Mouse (Mus musculus) liver (tissue): Measurements from ENCODE around the gene Tmem131.
A peak's percentile ranks its signal among the peaks of the same experiment; 100 is the strongest.

Experiments used
- DNase-seq: peaks from one replicate; pipeline ENCODE4 v3.0.0-alpha.2; 2020; ENCODE audit warnings: mixed read lengths

Gene Tmem131

GRCm38 (mm10) chr1:36938348-36938747, 5.1 kb downstream of the Tmem131 start:
- DNase-seq: no peak

DNA sequence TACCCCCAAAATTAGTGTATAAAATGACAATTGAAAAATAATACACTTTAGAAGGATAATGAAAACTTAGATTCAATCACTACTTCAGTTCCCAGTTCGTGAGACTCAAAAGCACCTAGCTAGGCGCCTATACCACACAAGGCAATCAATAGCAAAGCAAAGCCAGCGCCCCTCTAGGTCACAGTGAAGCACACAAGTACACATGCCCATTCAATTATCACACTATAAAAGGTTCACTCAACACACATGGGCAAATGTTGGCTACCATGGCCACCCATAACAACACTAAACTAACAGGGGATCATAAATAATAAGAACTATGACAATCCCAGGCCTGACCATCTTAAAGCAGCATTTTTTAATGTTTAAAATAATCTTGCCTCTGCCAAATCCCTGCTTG, 5.8 kb downstream of the Tmem131 start:
- peak; percentile 57 for DNase-seq

GRCm38 (mm10) chr1:36937015-36937414, 6.5 kb downstream of the Tmem131 start:
- DNase-seq: no peak

DNA sequence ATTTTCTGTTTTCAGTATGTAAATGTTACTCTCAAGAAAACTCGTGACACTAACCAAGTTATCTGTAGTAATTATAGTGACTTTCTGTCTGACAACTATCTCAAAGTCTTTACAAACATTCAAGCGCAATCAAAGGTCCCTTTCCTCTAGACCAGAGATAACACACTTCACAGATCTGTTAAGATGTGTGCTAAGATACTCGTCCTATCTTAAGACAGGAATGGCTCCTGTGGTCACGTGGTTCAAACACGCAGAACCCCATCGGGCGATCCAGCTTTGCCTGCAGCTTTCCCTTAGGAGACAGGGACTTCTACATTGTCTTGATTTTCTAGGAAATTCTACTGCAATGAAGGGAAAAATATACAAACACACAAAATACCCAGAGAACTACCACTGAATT, 6.9 kb downstream of the Tmem131 start:
- peak; percentile 47 for DNase-seq

- DNase-seq: no peak
Measured at GRCm38 (mm10) chr1:36934778-36935177, 8.7 kb downstream of the Tmem131 start.

DNA sequence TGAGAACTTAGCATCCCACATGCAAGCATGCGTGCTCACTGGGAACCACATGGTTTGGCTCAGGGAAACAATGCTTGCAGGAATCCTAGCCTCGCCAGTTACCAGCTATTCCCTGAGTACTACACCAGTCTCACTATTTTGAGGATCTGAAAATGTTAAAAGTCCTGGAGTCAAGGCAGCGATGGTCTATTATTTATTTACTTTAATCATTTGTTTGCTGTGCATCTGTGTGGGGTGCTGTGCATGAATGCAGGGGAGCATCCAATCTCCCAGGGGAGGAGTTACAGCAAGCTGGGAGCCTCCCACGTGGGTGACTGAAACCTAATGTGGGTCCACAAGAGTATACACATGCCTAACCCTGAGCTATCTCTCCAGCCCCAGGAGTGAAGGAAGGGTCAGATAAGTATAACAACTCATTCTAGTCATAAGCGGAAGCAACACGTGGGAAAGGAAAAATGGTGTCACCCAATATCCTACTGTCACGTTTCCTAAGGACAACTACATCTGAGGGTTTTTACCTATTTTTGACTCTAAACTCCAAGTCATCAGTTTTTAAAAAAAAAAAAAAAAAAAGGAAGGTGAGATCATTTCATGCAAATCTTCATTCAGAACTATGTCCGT, 9.4 kb downstream of the Tmem131 start:
- peak; percentile 83 for DNase-seq

- DNase-seq: no peak
Measured at GRCm38 (mm10) chr1:36932231-36932630, 11.2 kb downstream of the Tmem131 start.

DNA sequence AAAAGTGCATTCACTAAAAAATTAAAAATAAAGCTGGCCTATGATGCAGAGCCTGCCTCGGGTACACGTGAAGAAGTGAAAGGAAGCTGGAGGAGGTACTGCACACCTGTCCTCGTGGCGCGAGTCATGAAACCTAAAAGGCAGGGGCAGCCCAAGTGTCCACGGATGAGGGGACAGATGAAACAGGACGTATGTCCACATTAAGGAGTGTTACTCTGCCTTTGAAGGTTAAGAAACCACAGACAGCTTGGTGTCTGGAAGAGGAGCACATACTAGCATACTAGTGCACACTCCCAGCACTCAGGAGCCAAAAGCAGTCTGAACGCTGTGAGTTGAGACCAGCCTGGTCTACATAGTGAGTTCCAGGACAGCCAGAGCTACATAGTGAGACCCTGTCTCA, 12.6 kb downstream of the Tmem131 start:
- no peak for DNase-seq

- no peak for DNase-seq
Measured at GRCm38 (mm10) chr1:36929996-36930395, 13.5 kb downstream of the Tmem131 start.

DNA sequence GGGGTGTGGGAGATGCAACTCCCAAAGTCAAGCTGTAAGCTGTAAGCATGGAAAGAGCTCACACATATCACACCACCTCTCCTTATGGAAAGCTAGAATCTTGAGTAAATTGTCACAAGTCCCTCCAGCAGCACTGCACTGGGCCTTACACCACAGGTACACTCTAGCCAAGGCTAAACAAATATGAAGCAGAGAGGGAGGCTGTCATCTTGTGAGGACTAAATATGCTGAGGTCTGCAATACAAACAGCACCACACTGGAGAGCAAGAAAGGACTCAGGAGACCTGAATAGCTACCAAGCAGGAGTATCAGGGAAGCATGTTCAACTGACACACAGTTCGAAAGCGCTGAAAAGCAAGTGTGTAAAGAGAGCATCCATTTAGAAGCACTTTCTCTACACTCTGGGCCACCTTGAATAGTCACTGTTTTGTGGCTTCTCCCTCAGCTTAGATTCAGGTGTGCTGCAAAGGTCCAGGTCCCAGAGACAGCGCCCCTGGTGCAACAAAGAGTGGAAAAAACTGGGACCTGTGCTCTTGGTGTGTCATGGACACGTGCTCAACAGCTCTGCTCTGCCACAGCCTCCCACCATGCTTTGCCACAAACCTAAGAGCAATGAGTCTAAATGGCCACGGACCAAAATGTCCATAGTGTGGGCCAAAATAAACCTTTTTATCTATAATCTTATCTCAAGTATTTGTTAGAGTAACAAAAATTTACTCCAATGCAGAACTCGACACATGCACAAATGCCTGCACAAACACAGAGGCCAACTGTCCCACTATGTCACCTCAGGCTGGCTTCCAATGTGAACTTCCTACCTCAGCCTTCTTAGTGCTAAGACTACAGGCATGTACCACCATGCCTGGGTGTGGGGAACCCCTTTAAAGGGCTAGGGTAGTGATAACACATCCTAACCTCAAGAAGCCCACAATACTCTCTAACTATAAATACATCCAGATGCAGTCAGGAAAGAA, 14.8 kb downstream of the Tmem131 start:
- DNase-seq: no peak

- DNase-seq: no peak
Measured at GRCm38 (mm10) chr1:36927569-36927968, 15.9 kb downstream of the Tmem131 start.

DNA sequence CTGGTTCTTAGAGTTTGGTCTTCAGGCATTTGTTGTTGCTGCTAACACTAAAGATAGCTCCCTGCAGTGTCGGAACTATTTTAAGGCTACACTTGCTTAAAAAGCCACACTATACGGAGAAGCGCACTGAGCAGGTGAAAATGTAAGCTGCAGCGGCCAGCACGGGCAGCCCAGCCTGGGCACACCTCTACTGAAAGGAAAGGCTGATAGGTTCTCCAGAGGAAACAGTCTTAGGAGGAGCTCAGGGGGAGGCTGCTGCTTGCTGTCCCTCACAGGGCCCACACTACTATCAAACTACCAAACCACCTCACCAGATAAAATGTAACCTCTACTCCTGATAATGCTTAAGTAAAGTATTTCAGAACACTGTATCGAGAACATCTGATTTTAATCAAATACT, 16.7 kb downstream of the Tmem131 start:
- DNase-seq: peak; percentile 45

- DNase-seq: no peak
Measured at GRCm38 (mm10) chr1:36926246-36926645, 17.2 kb downstream of the Tmem131 start.

DNA sequence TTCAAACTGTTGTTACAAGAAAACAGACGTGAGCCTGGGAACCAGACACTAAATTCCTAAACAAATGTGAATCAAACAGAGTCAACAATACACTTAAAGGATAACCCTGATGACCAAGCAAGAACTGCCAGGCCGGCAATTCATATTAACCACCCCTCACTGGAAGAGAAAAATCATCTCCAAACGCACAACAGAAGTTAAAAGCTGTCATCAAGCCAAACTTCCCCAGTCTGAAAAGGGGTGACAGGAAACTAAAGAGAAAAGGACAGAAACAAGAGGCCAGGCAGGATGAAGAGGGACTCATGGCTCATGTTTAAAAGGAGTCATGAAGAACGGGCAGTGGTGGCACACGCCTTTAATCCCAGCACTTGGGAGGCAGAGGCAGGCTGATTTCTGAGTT, 17.7 kb downstream of the Tmem131 start:
- DNase-seq: no peak

GRCm38 (mm10) chr1:36924853-36925252, 18.6 kb downstream of the Tmem131 start:
- DNase-seq: no peak

DNA sequence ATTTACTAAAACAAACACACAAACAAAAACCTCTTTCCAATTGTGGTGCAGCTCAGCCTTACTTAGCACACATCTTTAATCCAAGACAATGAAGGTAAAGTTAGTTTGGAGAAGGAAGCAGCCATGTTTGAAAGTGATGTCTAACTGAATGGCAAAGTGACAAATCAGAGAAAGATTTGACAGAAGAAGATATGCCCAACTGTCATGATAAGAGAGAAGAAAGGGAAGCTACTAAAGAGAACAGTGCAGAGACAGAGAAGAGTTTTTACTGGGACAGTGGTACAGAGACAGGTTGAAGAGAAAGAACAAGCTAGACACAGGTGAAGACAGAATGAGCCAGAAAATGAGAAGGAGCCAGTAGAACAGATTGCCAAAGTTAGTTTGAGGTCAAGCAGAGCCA, 19.6 kb downstream of the Tmem131 start:
- DNase-seq: no peak

GRCm38 (mm10) chr1:36922623-36923421, 20.6 kb downstream of the Tmem131 start:
- peak; percentile 61 for DNase-seq

- no peak for DNase-seq
Measured at GRCm38 (mm10) chr1:36921614-36922393, 21.7 kb downstream of the Tmem131 start.

GRCm38 (mm10) chr1:36920726-36921125, 22.7 kb downstream of the Tmem131 start:
- peak; percentile 55 for DNase-seq

GRCm38 (mm10) chr1:36920154-36920716, 23.2 kb downstream of the Tmem131 start:
- peak; percentile 78 for DNase-seq

DNA sequence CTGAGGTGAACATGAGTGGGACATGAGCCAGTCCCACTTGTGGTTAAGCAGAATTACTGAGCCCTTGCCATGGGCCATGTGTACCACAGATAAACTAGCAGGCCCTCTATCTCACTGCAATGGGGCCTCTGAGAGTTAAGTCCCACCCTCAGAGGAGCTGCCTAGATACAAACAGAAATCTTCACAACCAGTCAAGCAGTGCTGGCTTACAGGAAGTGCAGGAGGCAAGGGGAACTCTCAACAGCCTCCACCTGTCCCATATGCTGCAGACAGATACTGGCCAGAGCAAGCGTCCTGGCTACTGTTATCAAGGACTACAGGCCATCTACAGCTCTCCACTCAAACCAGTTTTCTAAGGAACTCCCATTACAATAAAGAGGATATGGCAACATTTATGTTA, 23.7 kb downstream of the Tmem131 start:
- DNase-seq: peak; percentile 87

DNA sequence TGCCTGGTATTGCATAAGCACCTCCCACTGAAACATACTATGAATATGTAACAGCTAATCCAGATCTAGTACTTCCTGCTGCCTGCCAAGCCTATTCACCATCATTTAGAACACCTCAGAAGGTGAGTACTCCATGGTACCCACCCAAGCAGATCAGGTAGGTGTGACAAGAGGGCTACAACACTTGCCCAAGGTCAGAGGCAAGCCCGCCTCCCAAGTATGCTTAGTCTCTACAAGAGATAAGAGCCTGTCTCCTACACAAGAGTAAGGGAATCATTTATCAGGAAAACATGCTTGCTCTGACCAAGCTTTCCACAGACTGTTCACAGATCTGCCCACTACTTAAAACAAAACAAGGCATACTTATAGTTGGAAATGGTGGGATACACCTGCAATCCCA, 26.0 kb downstream of the Tmem131 start:
- DNase-seq: peak; percentile 81
